Mouse (Mus musculus) CD8-positive naive resting alpha-beta T cell, adult 2 months (primary cell): ENCODE results near the gene Spns1.

ENCODE experiments used
- DNase-seq, 2 experiments: peaks; one replicate each; pipeline ENCODE4 v3.0.0; 2022; ENCODE audit warnings: low read depth in 2 of 2, low spot score in 2 of 2

Spns1 gene

GRCm38 (mm10) chr7:126373007-126373406 lies 4.2 kb downstream of the Spns1 start:
- DNase-seq, result no peak

DNA sequence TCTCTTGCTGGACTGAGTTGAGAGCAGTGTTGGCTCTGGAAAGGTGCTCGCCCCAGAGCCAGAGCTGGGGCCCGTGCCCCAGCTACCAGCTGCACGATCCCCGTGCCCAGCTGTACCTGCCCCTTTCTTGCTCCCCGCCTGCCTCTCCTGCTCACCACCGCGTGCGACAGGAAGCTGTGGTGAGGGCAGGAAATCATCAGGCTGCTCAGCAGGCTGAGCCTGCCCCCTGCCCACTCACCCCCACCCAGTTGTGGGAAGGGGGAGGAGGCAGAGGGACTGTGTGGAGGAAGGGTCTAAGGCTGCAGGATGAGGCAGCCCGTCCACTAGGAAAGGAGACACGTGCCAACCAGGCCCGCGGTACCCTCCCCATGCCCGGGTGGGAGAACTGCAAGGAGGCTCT lies 7.9 kb downstream of the Spns1 start, which contains the start of gene Lat:
TSS of gene Lat (minus strand) at position 178 of the 400 bp plus-strand sequence.
- peak; percentile 77 to 82 for DNase-seq

GRCm38 (mm10) chr7:126368367-126368766 lies 8.9 kb downstream of the Spns1 start:
- DNase-seq, result no peak

DNA sequence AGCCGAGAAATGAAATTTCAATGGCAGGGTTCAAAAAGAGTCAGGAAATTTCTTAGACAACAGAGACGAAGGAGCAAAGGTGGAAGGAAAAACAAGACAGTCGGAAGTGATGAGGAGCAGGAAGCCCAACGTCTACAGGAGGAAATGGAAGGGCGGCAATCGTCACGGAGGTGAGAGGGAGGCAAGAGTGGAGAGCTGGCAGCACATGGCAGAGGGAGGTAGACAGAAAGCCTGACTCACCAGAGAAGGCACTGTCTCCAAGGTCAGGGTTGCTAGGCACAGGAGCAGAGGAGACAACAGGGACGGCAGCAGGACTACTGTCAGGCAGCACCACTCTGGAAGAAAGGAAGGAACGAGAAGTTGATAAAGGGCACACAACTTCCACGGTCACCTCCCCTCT lies 9.6 kb downstream of the Spns1 start:
- peak; percentile 27 to 32 for DNase-seq

DNA sequence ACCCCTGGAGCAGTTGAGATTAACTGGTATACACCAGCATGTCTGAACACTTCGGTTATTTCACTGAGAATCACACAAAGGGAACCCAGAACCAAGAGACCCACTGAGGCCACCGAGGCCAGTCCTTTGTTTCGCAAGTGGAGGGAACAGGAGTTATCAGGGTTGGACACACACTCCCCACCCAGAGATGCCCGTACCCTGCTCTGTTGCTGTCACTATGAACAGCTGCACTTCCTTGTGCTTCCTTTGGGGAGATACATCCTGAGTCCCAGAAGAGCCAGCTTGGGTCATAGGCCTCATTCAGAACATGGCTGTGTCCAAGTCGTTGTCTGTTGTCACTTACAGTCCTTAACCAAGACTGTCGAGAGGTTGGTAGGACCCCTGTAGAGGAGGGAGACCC lies 14.2 kb downstream of the Spns1 start:
- no peak for DNase-seq

- DNase-seq, result no peak
Measured at GRCm38 (mm10) chr7:126359049-126359448, 18.2 kb downstream of the Spns1 start.

DNA sequence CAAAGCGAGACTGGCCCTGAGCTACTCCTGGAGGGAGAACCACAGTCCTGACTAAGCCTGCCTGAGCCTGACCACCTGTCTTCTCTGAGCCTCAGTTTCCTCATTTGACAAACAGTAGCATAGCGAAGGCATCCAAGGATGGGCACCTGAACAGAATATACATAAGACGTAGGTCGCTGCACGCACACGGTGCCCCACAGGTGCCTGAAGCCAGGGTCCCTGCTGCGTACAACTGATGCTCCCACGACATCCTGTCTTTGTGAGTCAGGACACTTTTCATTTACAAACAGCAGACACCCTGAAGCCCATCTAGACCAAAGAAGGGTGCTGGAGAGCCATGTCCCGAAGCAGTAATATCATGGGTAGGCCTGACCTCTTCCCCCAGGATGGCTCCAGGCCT lies 18.8 kb downstream of the Spns1 start:
- DNase-seq, result no peak

DNA sequence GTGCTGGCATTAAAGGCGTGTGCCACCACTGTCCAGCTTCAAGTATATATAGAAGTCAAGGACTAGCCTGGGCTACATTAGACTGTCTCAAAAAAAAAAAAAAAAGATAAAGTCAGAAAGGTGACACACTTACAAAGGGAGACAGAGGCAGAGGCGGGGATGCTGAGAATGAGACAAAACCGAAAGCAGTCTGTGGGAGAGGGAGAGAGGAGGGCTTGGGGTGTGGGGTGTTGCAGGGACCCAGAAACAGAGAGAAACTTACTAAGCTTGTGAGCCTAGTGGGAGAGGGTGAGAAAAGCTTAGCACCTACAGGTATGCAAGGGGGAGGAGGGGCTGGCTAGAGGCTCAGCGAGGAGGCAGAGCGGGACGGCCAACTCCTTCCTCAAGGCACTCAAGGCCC lies 19.4 kb downstream of the Spns1 start:
- no peak for DNase-seq

GRCm38 (mm10) chr7:126356793-126357591 lies 20.3 kb downstream of the Spns1 start:
- DNase-seq, result no peak

DNA sequence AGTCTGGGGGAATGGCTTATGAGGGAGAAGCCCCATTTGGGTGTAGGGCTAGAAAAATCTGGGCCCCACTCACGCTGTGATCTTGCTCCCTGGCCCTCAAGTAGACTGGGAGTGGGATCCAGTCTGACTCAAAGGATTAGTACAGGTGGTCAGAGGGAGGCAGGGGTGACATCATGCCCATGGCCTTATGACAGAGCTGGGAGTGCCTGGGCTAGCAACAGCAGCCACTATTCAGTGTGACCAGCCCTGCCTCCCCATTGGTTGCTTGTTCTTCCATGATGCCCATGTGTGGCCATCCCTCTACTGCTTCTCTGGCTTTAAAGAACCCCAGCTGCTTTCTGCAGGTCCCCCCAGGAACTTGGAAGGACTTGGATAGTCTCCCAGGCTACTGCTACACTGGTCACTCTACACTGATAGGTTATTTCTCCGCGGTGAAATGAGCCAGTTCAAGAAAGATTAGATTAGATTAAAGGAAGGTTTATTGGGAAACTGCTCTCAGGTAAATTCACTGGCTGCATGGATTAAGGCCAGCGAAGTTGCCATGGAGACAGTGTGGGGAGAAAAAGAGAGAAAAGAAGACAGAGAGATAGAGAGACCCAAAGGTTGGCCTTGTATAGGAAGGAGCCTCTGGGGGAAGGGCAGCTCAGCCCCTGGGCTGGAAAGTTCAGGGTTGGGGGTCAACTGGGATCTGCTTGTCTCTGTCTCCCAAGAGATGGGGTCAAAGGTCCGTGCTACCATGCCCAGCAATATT lies 21.2 kb downstream of the Spns1 start:
- DNase-seq, result no peak

DNA sequence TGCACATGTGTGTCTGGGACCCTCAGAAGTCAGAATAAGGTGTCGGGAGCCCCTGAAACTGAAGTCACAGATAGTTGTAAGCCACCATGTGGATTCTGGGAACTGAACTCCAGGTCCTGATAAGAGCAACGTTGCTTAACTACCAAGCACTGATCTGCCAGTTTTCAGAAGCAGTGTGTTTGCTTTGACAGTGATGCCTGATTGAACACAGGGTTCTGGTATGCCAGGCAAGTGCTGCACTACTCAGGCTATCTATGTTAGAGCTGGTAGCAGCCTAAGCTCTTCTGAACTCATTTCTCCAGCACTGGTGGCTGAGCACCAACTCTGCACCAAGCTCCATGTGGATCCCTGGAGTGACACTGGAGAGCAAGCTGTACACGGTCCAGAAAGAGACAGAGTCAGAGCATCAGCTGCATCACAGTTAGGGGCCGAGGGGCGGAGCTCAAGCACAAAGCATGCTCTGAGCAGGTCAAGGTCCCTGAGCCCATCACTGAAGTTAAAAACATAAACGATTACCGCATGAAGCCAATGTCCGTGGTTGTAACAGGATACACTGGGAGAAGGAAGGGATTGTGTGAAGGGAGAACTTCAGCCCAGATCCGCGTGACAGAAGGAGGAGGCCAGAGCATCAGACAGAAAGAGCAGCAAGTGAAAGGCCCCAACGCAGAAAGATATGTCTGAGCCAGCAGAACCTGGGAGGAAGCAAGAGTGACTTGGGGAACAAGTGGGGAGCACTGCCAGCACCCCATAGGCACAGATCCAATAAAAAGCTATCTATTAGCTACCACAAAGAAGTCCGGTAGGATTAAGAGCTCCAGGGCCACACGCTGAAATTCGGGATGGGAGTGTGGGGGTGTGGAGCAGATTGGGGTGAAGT lies 22.3 kb downstream of the Spns1 start:
- DNase-seq, result no peak

- DNase-seq, result no peak
Measured at GRCm38 (mm10) chr7:126353994-126354365, 23.3 kb downstream of the Spns1 start.

- DNase-seq, result no peak
Measured at GRCm38 (mm10) chr7:126353251-126353993, 23.8 kb downstream of the Spns1 start.

DNA sequence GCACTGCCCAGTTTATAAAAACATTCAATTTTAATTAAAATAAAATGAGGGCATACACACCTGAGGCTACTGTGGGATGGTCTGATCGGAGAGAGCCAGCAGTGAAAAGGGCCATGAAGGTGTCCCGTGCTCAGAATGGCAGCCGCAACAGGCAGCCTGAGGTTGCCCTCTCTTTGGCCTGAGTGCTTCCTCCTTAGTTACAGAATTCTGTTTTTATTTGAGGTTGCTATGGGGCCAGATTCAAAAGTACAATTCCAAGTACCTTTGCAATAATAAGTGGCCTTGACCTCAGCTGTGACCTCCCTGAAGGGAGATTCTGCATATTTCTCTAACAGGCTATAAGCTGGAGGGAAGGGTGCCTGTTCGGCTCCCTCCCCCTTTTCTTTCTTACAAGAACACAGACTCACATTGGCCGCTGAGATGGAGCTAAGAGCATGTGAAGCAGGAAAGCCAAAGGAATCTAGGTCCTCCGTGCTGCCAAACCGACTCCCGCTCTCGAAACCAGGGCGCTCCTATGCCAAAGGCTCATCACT lies 25.8 kb downstream of the Spns1 start:
- DNase-seq, result no peak

GRCm38 (mm10) chr7:126350748-126351418 lies 26.4 kb downstream of the Spns1 start:
- DNase-seq, result no peak

DNA sequence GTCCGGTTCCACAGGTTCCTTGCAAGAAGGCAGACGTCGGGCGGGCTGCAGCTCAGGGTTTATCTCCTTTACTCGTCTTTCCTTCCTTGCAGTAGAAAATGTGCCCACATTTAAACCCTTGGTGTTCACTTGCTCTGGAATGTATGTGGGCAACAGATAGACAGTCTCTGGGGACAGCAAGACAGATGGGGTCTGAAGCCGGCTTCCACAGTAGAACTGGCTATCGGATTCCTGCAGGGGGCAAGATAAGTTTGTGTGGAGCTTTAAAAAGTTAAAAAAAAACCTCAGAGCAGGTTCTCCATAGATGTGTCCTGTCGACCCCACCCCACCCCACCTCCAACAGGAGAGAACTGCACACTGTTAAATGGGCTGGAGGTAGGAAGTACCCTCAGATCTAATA lies 29.0 kb downstream of the Spns1 start:
- no peak for DNase-seq

- no peak for DNase-seq
Measured at GRCm38 (mm10) chr7:126347098-126347497, 30.2 kb downstream of the Spns1 start.

- no peak for DNase-seq
Measured at GRCm38 (mm10) chr7:126345969-126346368, 31.3 kb downstream of the Spns1 start.

- DNase-seq, result no peak
Measured at GRCm38 (mm10) chr7:126345557-126345956, 31.7 kb downstream of the Spns1 start.

- DNase-seq, result no peak
Measured at GRCm38 (mm10) chr7:126340896-126341295, 36.4 kb downstream of the Spns1 start.
